Mouse (Mus musculus): Measurements from ENCODE around the gene Ubb. TPM values are rescaled to one million over a fixed set of nuclear protein-coding genes. Genes with fewer than 3 reads are reported as not detected.
A peak's percentile ranks its signal among the peaks of the same experiment; 100 is the strongest.

Ubb gene
- polyA plus RNA-seq, 1 experiment from 2014 or later, result 4,426 TPM

GRCm38 (mm10) chr11:62518991-62519390 is 32.0 kb upstream of the Ubb start:
- Histone ChIP-seq H3K9ac (no peak overlapping the region), H3K4me3 (replicated peaks; ENCODE audit: low read length) (no peak overlapping the region), H3K4me1 (replicated peaks; ENCODE audit: control insufficient read depth, insufficient read depth, low read length) (no peaks in the 10 kb centered on the region), H3K27ac (no peak overlapping the region), H3K9me3 (ENCODE audit: control insufficient read depth, low read length) (no peaks in the 10 kb centered on the region), H3K36me3 (replicated peaks; ENCODE audit: control insufficient read depth, insufficient read depth) (peaks cover 2% of the 10 kb centered on the region), H3K27me3 (ENCODE audit: control insufficient read depth, insufficient read depth, low read length) (no peaks in the 10 kb centered on the region), H3K4me2 (replicated peaks) (no peak overlapping the region)
- WGBS, result 25% methylated on average over 2 of the region's 2 CpGs
- no peak for DNase-seq (ENCODE audit: low spot score)
- ATAC-seq (ENCODE audit: low FRiP score), result no peak

DNA sequence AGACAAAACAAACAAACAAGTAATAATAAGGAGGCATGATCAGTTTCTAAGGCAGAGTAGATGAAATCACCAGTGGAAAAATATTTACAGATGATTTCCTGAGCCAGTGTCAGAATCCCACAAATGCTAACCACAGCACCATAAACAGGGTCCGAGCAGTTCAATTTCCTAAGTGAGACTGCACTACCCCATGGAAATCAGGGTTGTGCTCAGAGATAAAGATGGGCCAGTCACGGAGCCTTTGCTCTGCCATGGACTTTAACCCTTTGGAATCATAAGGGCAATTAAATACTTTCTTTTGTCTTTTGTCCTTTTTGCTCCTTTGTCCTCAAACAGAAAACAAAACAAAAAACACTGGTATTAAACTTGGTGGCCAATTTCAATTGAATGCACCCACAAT is 28.7 kb upstream of the Ubb start:
- 72% methylated on average over 2 of the region's 2 CpGs for WGBS
- Histone ChIP-seq H3K4me3 (replicated peaks; ENCODE audit: low read length) (no peak overlapping the region), H3K4me1 (replicated peaks; ENCODE audit: control insufficient read depth, insufficient read depth, low read length) (no peaks in the 10 kb centered on the region), H3K27me3 (ENCODE audit: control insufficient read depth, insufficient read depth, low read length) (no peaks in the 10 kb centered on the region), H3K9ac (no peak overlapping the region), H3K36me3 (replicated peaks; ENCODE audit: control insufficient read depth, insufficient read depth) (peaks cover 29% of the 10 kb centered on the region), H3K27ac (no peak overlapping the region), H3K4me2 (replicated peaks) (no peak overlapping the region), H3K9me3 (ENCODE audit: control insufficient read depth, low read length) (no peaks in the 10 kb centered on the region)
- ATAC-seq (ENCODE audit: low FRiP score), result no peak
- no peak for DNase-seq (ENCODE audit: low spot score)

- Histone ChIP-seq H3K27ac (no peak overlapping the region), H3K27me3 (ENCODE audit: control insufficient read depth, insufficient read depth, low read length) (no peaks in the 10 kb centered on the region), H3K9me3 (ENCODE audit: control insufficient read depth, low read length) (no peaks in the 10 kb centered on the region), H3K4me3 (replicated peaks; ENCODE audit: low read length) (peak overlapping the region; percentile 87), H3K4me2 (replicated peaks) (peak overlapping the region; percentile 62), H3K9ac (peak overlapping the region; percentile 96), H3K36me3 (replicated peaks; ENCODE audit: control insufficient read depth, insufficient read depth) (peaks cover 21% of the 10 kb centered on the region), H3K4me1 (replicated peaks; ENCODE audit: control insufficient read depth, insufficient read depth, low read length) (peaks cover 15% of the 10 kb centered on the region; the same call in 1 of the 2 replicates)
- no peak for DNase-seq (ENCODE audit: low spot score)
- 84% methylated on average over 8 of the region's 8 CpGs for WGBS
- no peak for ATAC-seq (ENCODE audit: low FRiP score)
Measured at GRCm38 (mm10) chr11:62537089-62537488, 13.9 kb upstream of the Ubb start.

DNA sequence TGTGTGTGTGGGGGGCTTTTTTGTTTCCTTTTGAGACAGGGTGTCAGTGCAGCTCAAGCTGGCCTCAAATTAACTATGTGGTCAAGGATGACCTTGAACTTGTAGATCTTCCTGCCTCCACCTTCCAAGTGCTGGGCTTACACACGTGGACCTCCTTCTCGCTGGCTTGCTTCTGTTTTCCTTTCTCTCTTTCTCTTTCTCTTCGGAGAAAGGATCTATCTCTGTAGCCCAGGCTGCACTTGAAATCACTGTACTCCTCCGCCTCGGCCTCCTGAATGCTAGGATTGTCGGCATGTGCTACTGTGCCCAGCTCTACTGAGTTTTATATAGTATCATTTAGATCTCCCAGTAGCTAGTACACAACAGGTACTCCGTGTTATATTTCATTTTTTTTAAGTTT is 13.4 kb upstream of the Ubb start:
- H3K4me1 ChIP-seq (replicated peaks; ENCODE audit: control insufficient read depth, insufficient read depth, low read length), result peaks cover 15% of the 10 kb centered on the region; the same call in 1 of the 2 replicates
- H3K4me2 ChIP-seq (replicated peaks), result peak overlapping the region; percentile 62
- H3K9me3 ChIP-seq (ENCODE audit: control insufficient read depth, low read length), result no peaks in the 10 kb centered on the region
- H3K9ac ChIP-seq, result peak overlapping the region; percentile 96
- H3K4me3 ChIP-seq (replicated peaks; ENCODE audit: low read length), result peak overlapping the region; percentile 87
- peaks cover 18% of the 10 kb centered on the region for H3K36me3 ChIP-seq (replicated peaks; ENCODE audit: control insufficient read depth, insufficient read depth)
- H3K27ac ChIP-seq, result 0 out of 2 replicates have a peak overlapping the region, but pooled peaks have one; percentile 24
- DNase-seq (ENCODE audit: low spot score) (peak; percentile 47), ATAC-seq (ENCODE audit: low FRiP score) (no peak)
- no peaks in the 10 kb centered on the region for H3K27me3 ChIP-seq (ENCODE audit: control insufficient read depth, insufficient read depth, low read length)
- WGBS, result 19% methylated on average over 7 of the region's 7 CpGs

DNA sequence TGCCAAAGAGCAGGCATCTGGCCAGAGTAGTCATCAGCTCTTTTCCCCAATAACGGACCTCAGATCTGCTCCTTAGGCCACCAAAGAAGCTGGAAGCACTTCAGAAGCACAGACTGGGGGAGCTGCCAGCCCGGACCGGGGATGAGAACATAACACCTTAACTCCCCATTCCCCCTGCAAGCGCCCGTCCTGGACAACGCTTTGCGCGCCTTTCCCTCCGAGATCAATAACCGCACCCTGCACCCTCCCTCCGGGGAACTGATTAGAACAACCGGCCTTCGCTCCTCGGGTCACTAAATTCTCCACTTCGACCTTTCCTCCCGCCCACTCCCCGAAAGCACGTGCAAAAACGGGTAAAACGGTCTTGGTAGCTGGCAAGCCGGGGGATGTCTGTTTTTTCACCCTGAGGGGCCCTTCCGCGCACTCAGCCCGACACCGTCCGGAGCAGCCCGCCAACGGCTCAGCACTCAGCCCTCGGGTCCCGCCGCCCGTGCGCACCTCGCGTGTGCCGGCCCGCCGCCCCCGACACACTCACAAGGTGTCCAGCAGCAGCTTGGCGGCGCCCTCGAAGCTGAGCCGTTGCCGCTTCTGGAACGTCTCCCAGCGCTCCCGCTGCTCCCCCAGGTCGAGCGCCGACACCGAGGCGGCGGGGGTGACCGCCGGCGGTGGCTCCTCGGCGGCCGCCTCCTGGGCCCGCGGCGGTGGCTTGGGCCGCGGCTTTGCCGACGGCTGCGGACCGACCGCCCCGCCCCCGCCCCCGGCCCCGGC is 12.5 kb upstream of the Ubb start:
- Histone ChIP-seq H3K27me3 (ENCODE audit: control insufficient read depth, insufficient read depth, low read length) (no peaks in the 10 kb centered on the region), H3K27ac (peak overlapping the region; percentile 83), H3K4me3 (replicated peaks; ENCODE audit: low read length) (peak overlapping the region; percentile 87), H3K9me3 (ENCODE audit: control insufficient read depth, low read length) (no peaks in the 10 kb centered on the region), H3K9ac (peak overlapping the region; percentile 96), H3K36me3 (replicated peaks; ENCODE audit: control insufficient read depth, insufficient read depth) (peaks cover 10% of the 10 kb centered on the region), H3K4me2 (replicated peaks) (peak overlapping the region; percentile 62), H3K4me1 (replicated peaks; ENCODE audit: control insufficient read depth, insufficient read depth, low read length) (peaks cover 15% of the 10 kb centered on the region; the same call in 1 of the 2 replicates)
- peak; percentile 50 for DNase-seq (ENCODE audit: low spot score)
- ATAC-seq (ENCODE audit: low FRiP score), result peak; percentile 85
- WGBS, result under 1% methylated on average over 53 of the region's 73 CpGs

DNA sequence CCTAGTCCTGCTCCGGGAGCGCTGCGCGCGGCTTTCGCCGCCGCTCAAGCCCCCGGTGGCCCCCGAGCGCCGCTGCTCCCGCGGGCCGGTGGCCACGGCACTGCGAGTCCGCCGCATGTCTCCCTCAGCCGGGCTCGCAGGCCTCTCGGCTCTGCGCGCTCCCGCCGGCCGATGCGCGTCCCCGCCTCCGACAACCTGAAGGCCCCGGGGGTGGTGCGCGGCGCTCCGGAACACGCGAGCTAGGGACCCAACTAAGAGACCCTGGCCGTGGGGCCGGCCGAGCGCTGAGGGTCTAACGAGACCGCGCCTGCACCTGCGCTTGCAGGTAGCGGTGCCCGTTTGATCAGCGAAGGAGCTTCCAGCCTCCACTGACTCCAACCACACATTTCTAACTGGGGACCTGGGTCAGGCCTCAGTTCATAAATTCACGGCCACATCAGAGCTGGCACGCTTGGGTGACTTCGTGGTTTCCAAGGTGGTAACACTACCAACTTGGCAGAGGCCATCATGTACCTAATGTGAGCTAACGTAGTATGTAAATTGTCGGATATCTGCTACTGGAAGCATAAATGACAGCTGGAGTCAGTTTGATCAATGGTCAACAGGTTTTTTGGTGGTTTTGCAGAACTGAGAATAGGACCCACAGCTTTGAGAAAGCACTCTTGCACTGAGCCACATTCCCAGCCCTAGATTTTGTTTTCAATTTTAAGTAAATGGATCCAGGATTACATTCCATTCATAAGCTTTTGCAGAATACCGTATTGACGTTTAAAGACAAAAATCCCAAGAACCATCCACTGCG is 11.7 kb upstream of the Ubb start, which contains the start of gene Cenpv:
Cenpv (minus strand) TSS at position 173 of the 802 bp plus-strand sequence.
- Histone ChIP-seq H3K27ac (peak within 1 kb of the TSS; percentile 83), H3K27me3 (ENCODE audit: control insufficient read depth, insufficient read depth, low read length) (no peaks in the 10 kb centered on the region), H3K4me3 (replicated peaks; ENCODE audit: low read length) (peak within 1 kb of the TSS; percentile 87), H3K9ac (peak within 1 kb of the TSS; percentile 96), H3K9me3 (ENCODE audit: control insufficient read depth, low read length) (no peaks in the 10 kb centered on the region), H3K4me1 (replicated peaks; ENCODE audit: control insufficient read depth, insufficient read depth, low read length) (peaks cover 15% of the 10 kb centered on the region; the same call in 1 of the 2 replicates), H3K4me2 (replicated peaks) (peak within 1 kb of the TSS; percentile 62), H3K36me3 (replicated peaks; ENCODE audit: control insufficient read depth, insufficient read depth) (0 out of 2 replicates have a peak, but pooled peaks cover 4% of the 10 kb centered on the region)
- WGBS, result 7% methylated on average over 40 of the region's 57 CpGs
- DNase-seq (ENCODE audit: low spot score) (peak; percentile 83), ATAC-seq (ENCODE audit: low FRiP score) (peak; percentile 68)

DNA sequence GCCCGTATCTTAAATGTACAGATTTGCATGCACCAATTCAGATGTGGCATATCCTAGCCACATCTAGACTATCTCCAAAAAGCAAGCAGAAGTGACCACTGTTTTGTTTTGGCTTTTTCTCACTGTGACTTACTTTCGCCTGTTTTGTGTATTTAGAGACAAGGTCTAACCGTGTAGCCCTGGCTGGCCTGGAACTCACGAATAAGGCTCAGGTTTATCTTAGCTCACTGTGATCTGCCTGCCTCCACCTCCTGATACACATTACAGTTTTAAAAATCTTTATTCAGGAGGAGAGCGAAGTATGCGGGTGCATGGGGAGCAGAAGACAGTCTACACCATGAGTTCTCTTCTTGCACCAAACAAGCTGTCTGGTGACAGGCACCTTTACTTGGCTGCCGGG is 10.8 kb upstream of the Ubb start:
- no peak for DNase-seq (ENCODE audit: low spot score)
- Histone ChIP-seq H3K4me3 (replicated peaks; ENCODE audit: low read length) (no peak overlapping the region), H3K27ac (no peak overlapping the region), H3K9ac (no peak overlapping the region), H3K36me3 (replicated peaks; ENCODE audit: control insufficient read depth, insufficient read depth) (no peaks in the 10 kb centered on the region), H3K27me3 (ENCODE audit: control insufficient read depth, insufficient read depth, low read length) (no peaks in the 10 kb centered on the region), H3K4me2 (replicated peaks) (no peak overlapping the region), H3K4me1 (replicated peaks; ENCODE audit: control insufficient read depth, insufficient read depth, low read length) (peaks cover 15% of the 10 kb centered on the region; the same call in 1 of the 2 replicates), H3K9me3 (ENCODE audit: control insufficient read depth, low read length) (no peaks in the 10 kb centered on the region)
- ATAC-seq (ENCODE audit: low FRiP score), result no peak
- 83% methylated on average over 7 of the region's 7 CpGs for WGBS

DNA sequence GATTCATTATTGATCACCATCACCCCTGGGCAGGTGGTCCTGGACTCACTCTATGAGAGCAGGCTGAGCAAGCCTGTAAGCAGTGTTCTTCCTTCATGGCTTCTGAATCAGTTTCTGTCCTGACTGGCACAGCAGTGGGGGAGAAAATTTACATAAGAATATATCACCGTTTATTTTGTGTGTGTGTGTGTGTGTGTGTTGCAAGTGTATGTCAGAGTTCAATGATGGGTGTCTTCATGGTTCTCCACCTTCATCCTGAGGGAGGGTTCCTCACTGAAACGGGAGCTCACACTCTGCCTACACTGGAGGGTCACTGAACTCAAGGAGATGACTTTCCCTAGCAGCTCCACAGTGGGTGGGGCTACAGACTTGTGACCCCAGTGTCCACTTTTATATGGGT is 10.0 kb upstream of the Ubb start:
- 60% methylated on average over 2 of the region's 2 CpGs for WGBS
- Histone ChIP-seq H3K36me3 (replicated peaks; ENCODE audit: control insufficient read depth, insufficient read depth) (no peaks in the 10 kb centered on the region), H3K27ac (no peak overlapping the region), H3K9ac (no peak overlapping the region), H3K27me3 (ENCODE audit: control insufficient read depth, insufficient read depth, low read length) (no peaks in the 10 kb centered on the region), H3K4me3 (replicated peaks; ENCODE audit: low read length) (no peak overlapping the region), H3K4me2 (replicated peaks) (no peak overlapping the region), H3K4me1 (replicated peaks; ENCODE audit: control insufficient read depth, insufficient read depth, low read length) (peaks cover 15% of the 10 kb centered on the region; the same call in 1 of the 2 replicates), H3K9me3 (ENCODE audit: control insufficient read depth, low read length) (no peaks in the 10 kb centered on the region)
- ATAC-seq (ENCODE audit: low FRiP score), result no peak
- no peak for DNase-seq (ENCODE audit: low spot score)

GRCm38 (mm10) chr11:62541581-62541980 is 9.4 kb upstream of the Ubb start:
- WGBS, result 85% methylated on average over 8 of the region's 8 CpGs
- H3K27me3 ChIP-seq (ENCODE audit: control insufficient read depth, insufficient read depth, low read length), result no peaks in the 10 kb centered on the region
- no peaks in the 10 kb centered on the region for H3K9me3 ChIP-seq (ENCODE audit: control insufficient read depth, low read length)
- no peak overlapping the region for H3K9ac ChIP-seq
- no peak for ATAC-seq (ENCODE audit: low FRiP score)
- H3K4me2 ChIP-seq (replicated peaks), result no peak overlapping the region
- H3K4me3 ChIP-seq (replicated peaks; ENCODE audit: low read length), result no peak overlapping the region
- H3K4me1 ChIP-seq (replicated peaks; ENCODE audit: control insufficient read depth, insufficient read depth, low read length), result peaks cover 15% of the 10 kb centered on the region; the same call in 1 of the 2 replicates
- no peak for DNase-seq (ENCODE audit: low spot score)
- no peak overlapping the region for H3K27ac ChIP-seq
- H3K36me3 ChIP-seq (replicated peaks; ENCODE audit: control insufficient read depth, insufficient read depth), result no peaks in the 10 kb centered on the region

Measured in hindbrain, embryonic 14.5 days (tissue).